Mouse (Mus musculus): ENCODE data around the gene Gpr171. TPM values are rescaled to one million over a fixed set of nuclear protein-coding genes. Genes with fewer than 3 reads are reported as not detected.
A peak's percentile ranks its signal among the peaks of the same experiment; 100 is the strongest.

Gpr171 gene
- total RNA-seq, 2 experiments from 2014 or later = not detected

- DNase-seq (ENCODE audit: low spot score in 2 of 2) = peak in 1 of 2 experiments; percentile 59
- intact Hi-C loops (cut with DNase I) = no loop called here
Observed at GRCm38 (mm10) chr3:59065937-59066336, 35.7 kb downstream of the Gpr171 start.

- no peak for DNase-seq (ENCODE audit: low spot score in 2 of 2)
- intact Hi-C loops (cut with DNase I) = no loop called here
Observed at GRCm38 (mm10) chr3:59063431-59063830, 38.2 kb downstream of the Gpr171 start.

DNA sequence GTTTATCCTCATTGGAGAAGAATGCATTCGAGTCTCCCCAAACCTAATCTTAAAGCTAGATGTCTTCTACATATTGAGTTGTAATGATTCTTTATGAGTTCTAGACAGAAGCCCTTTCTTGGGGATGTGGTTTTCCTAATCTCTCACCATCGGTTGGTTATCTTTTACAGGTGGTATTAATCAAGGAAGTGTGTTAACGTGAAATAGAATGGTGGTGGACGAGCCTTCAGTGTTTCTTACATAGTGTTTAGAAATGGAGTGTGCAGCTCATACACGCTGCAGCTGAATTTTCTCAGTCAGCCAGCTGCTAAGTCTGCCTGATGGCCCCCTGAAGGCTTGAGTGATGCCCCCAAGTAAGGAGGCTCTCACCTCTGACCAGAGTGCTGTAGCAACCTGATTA lies 39.5 kb downstream of the Gpr171 start:
- no peak for DNase-seq (ENCODE audit: low spot score in 2 of 2)
- intact Hi-C loops (cut with DNase I) = no loop called here

- intact Hi-C loops (cut with DNase I) = no loop called here
- DNase-seq (ENCODE audit: low spot score in 2 of 2) = no peak
Observed at GRCm38 (mm10) chr3:59060131-59060530, 41.5 kb downstream of the Gpr171 start.

DNA sequence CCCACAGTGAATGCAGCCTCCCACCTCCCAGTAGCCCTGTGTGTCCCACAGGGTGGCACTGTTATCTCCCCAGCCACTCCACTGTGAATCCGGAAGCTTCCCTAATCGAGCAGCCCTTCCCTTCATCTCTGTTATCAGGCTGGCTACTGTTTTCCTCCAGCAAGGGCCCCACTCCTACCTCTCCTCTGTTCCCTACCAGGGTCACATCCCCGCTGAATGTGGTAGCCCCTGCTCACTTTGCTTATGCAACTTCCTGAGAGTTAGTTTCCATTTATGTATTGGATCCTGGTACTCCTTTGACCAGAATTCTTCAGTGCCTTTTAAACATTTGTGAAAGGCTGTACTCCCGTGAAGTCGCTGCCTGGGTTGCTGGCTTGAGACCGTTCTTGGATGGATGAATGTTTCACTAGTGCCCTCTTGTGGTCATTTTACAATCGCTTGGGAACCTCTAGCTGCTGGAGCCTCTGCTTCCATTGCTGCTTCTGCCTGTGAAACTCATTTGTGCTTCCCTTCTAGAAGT lies 42.5 kb downstream of the Gpr171 start:
- DNase-seq (ENCODE audit: low spot score in 2 of 2) = peak; percentile 85 to 89
- intact Hi-C loops (cut with DNase I) = loop anchor here (2.0 to 10.0 kb wide), 2 partner anchors 76 to 404 kb away; no protein-coding TSS in a partner anchor

- no peak for DNase-seq (ENCODE audit: low spot score in 2 of 2)
- intact Hi-C loops (cut with DNase I) = loop anchor here (10.0 kb wide), 1 partner anchor 400 kb away; no protein-coding TSS in a partner anchor
Observed at GRCm38 (mm10) chr3:59054834-59055535, 46.6 kb downstream of the Gpr171 start.

Other genes with a start within 250 kb of the Gpr171 start
- 1 to 10 TPM; 1.0 to 2.2 TPM for gene Clrn1, start 216.5 kb downstream of the Gpr171 start, total RNA-seq (2021)
- gene Med12l, start 96.0 kb downstream of the Gpr171 start, total RNA-seq (2021) = 10 to 100 TPM; 32.4 to 33.0 TPM
- gene P2ry14, start 51.8 kb upstream of the Gpr171 start, total RNA-seq (2021) = 1 to 10 TPM; 1.9 to 2.7 TPM
- gene Gpr87, start 93.3 kb upstream of the Gpr171 start, total RNA-seq (2021) = not detected
- 10 to 100 TPM; 11.6 to 14.4 TPM for gene P2ry13, start 109.1 kb upstream of the Gpr171 start, total RNA-seq (2021)
- 10 to 100 TPM; 70.6 to 76.3 TPM for gene P2ry12, start 161.1 kb upstream of the Gpr171 start, total RNA-seq (2021)
- gene Igsf10, start 242.6 kb upstream of the Gpr171 start, total RNA-seq (2021) = 1 to 10 TPM; 3.3 to 3.7 TPM

Measured in left cerebral cortex, postnatal 14 days (tissue).